Mouse (Mus musculus): Measurements from ENCODE around the gene Plcb4.

DNA sequence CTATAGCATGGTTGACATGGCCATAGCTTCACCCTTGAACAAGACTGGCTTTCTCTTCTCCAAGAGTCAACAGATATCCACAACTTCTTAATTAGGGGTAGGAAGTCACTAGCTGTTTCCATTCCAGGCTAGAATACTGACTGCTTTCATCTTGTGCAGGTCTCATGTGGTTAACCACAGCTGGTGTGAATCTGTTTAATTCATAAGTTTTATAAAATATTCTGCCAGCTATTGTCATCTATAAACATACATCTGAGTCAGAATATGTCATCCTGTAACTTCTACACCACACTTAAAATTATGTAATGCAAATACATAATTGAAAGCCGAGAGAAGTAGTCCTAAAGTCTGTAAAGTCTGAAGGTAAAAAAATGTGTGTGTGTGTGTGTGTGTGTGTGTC, 164.9 kb downstream of the Plcb4 start:
- TF ChIP-seq CTCF (IDR thresholded peaks at IDR 0.05; ENCODE audit: borderline replicate concordance, control insufficient read depth, extremely low read depth, insufficient read depth, low read length, poor library complexity) (no peak), POLR2A (IDR thresholded peaks at IDR 0.05; ENCODE audit: control insufficient read depth, extremely low read depth, insufficient read depth, low read length, poor library complexity) (no peak)

All from thymus, adult 2 months (tissue).